Mouse (Mus musculus) bone marrow macrophage, adult 2 months (primary cell): ENCODE measurements around the gene Ddx23.

Experiments used
- CTCF ChIP-seq: IDR thresholded peaks from 2 replicates; pipeline ENCODE4 v1.5.1; 2012; ENCODE audit warnings: low read depth, mild to moderate bottlenecking, low read length, moderate library complexity
- POLR2A ChIP-seq: IDR thresholded peaks from 2 replicates; pipeline ENCODE4 v1.6.1; 2012; ENCODE audit warnings: mild to moderate bottlenecking, low read depth, low read length, borderline replicate concordance

DNA sequence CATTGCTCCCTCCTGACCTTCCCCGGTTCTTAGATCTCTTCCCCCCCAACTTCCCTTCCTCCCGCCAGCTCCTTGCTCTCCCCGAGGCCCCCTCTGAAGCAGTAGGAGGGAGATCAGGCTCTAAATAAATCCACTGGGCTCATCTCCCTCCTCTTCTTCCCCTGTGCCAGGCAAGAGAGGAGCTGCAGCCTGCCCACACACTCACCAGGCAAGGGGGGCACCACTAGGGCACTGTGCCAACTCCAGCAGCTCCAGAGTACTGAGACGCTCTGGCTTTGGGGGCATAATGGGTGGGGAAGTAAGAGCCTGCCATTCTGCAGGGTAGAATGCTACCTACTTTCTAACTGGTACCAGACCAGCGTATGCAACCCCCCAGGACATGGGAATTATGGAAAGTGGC, 26.2 kb downstream of the Ddx23 start:
- TF ChIP-seq CTCF (no peak), POLR2A (no peak)
